Mouse (Mus musculus): ENCODE data around the gene Sema3a.

Gene Sema3a

GRCm38 (mm10) chr5:13320138-13320537 lies 194.9 kb downstream of the Sema3a start:
- no peak for DNase-seq (ENCODE audit: low spot score in 2 of 2)

GRCm38 (mm10) chr5:13327281-13327680 lies 202.1 kb downstream of the Sema3a start:
- no peak for DNase-seq (ENCODE audit: low spot score in 2 of 2)

GRCm38 (mm10) chr5:13331412-13331811 lies 206.2 kb downstream of the Sema3a start:
- DNase-seq (ENCODE audit: low spot score in 2 of 2), result no peak

GRCm38 (mm10) chr5:13337665-13338064 lies 212.5 kb downstream of the Sema3a start:
- DNase-seq (ENCODE audit: low spot score in 2 of 2), result no peak

GRCm38 (mm10) chr5:13347068-13347467 lies 221.9 kb downstream of the Sema3a start:
- DNase-seq (ENCODE audit: low spot score in 2 of 2), result no peak

- no peak for DNase-seq (ENCODE audit: low spot score in 2 of 2)
Measured at GRCm38 (mm10) chr5:13351611-13352010, 226.4 kb downstream of the Sema3a start.

- no peak for DNase-seq (ENCODE audit: low spot score in 2 of 2)
Measured at GRCm38 (mm10) chr5:13352995-13353394, 227.8 kb downstream of the Sema3a start.

- no peak for DNase-seq (ENCODE audit: low spot score in 2 of 2)
Measured at GRCm38 (mm10) chr5:13353539-13353938, 228.3 kb downstream of the Sema3a start.

GRCm38 (mm10) chr5:13354913-13355312 lies 229.7 kb downstream of the Sema3a start:
- DNase-seq (ENCODE audit: low spot score in 2 of 2), result no peak

GRCm38 (mm10) chr5:13358770-13359169 lies 233.6 kb downstream of the Sema3a start:
- DNase-seq (ENCODE audit: low spot score in 2 of 2), result no peak

GRCm38 (mm10) chr5:13360711-13361110 lies 235.5 kb downstream of the Sema3a start:
- no peak for DNase-seq (ENCODE audit: low spot score in 2 of 2)

GRCm38 (mm10) chr5:13365108-13365507 lies 239.9 kb downstream of the Sema3a start:
- no peak for DNase-seq (ENCODE audit: low spot score in 2 of 2)

- no peak for DNase-seq (ENCODE audit: low spot score in 2 of 2)
Measured at GRCm38 (mm10) chr5:13379223-13379622, 254.0 kb downstream of the Sema3a start.

- no peak for DNase-seq (ENCODE audit: low spot score in 2 of 2)
Measured at GRCm38 (mm10) chr5:13384047-13384446, 258.8 kb downstream of the Sema3a start.

- no peak for DNase-seq (ENCODE audit: low spot score in 2 of 2)
Measured at GRCm38 (mm10) chr5:13384714-13385113, 259.5 kb downstream of the Sema3a start.

GRCm38 (mm10) chr5:13386603-13387002 lies 261.4 kb downstream of the Sema3a start:
- DNase-seq (ENCODE audit: low spot score in 2 of 2), result no peak

GRCm38 (mm10) chr5:13387679-13388078 lies 262.5 kb downstream of the Sema3a start:
- no peak for DNase-seq (ENCODE audit: low spot score in 2 of 2)

- DNase-seq (ENCODE audit: low spot score in 2 of 2), result no peak
Measured at GRCm38 (mm10) chr5:13389995-13390394, 264.8 kb downstream of the Sema3a start.

GRCm38 (mm10) chr5:13405432-13405831 lies 280.2 kb downstream of the Sema3a start:
- no peak for DNase-seq (ENCODE audit: low spot score in 2 of 2)

GRCm38 (mm10) chr5:13406131-13406530 lies 280.9 kb downstream of the Sema3a start:
- DNase-seq (ENCODE audit: low spot score in 2 of 2), result no peak

- DNase-seq (ENCODE audit: low spot score in 2 of 2), result no peak
Measured at GRCm38 (mm10) chr5:13411920-13412319, 286.7 kb downstream of the Sema3a start.

- no peak for DNase-seq (ENCODE audit: low spot score in 2 of 2)
Measured at GRCm38 (mm10) chr5:13413915-13414525, 288.8 kb downstream of the Sema3a start.

GRCm38 (mm10) chr5:13416960-13417710 lies 291.9 kb downstream of the Sema3a start:
- no peak for DNase-seq (ENCODE audit: low spot score in 2 of 2)
